Mouse (Mus musculus) heart, adult 2 months (tissue): ENCODE measurements at regions not wholly inside any gene's neighbourhood (a gene's known extent, or its start where the extent isn't known, plus 50 kb on each side); places are given as distances from the start of the nearest gene placed in this dataset.

Source experiments
- CTCF ChIP-seq: fragments of 200-600 bp; IDR thresholded peaks from 2 replicates; pipeline ENCODE4 v1.8.1; 2022; ENCODE audit warnings: antibody characterized with exemption, mild to moderate bottlenecking, moderate library complexity
- POLR2A ChIP-seq: fragments of 200-500 bp; IDR thresholded peaks from 2 replicates; pipeline ENCODE4 v1.6.1; 2011; ENCODE audit warnings: mild to moderate bottlenecking, low read depth, low read length, control low read depth; ENCODE audit not compliant: insufficient read depth

DNA sequence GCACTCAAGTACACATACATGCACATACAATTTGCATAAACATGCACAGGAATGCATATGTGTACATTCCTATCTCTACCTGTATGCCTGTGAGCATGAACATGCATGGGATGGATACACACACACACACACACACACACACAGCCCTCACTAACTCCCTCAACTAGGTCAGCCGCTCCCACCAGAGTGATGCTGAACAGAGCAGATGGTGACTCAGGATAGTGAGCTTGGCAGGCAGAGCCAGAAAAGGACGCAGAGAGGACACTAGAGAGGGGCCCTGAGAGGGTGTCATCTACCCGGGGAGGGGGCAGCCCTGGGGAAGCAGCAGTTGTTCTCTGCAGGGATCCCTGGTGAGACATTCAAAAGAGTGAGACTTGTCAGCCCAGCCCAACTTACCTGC lies 85.6 kb upstream of the Nectin1 start:
- TF ChIP-seq POLR2A (no peak), CTCF (no peak)
